Mouse (Mus musculus): Measurements from ENCODE around the gene Pik3r1. TPM values are rescaled to one million over a fixed set of nuclear protein-coding genes. Genes with fewer than 3 reads are reported as not detected.
A peak's percentile ranks its signal among the peaks of the same experiment; 100 is the strongest.

Pik3r1 gene
- polyA plus RNA-seq, 1 experiment, result 18.4 TPM

DNA sequence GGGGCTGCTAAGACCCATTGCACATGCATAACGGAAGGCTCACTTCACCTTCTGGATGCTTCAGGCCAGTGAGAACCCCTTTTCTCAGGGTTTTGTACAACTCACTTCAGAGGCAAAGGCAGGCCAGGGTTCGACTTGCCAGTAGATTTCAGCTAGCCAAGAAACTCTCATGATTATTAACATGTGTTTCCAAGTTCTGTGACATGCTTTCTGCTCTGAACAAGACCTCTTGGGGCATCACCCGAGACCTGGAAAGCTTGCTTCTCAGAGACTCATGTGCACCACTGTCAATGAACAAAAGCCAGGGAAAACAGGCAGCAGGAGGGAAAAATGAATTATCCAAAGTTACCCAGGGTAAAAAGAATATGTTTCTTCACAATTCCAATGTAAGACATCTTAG, 71.7 kb downstream of the Pik3r1 start:
- DNase-seq (ENCODE audit: low read depth in 1 of 2, low spot score in 2 of 2), result no peak
- Histone ChIP-seq H3K4me3 (ENCODE audit: extremely low read depth, insufficient read depth, insufficient read length) (no peak overlapping the region), H3K36me3 (ENCODE audit: control insufficient read depth, insufficient read depth, low read length) (peaks cover 13% of the 10 kb centered on the region), H3K27ac (ENCODE audit: insufficient read depth, low read length) (peak overlapping the region; percentile 61), H3K27me3 (ENCODE audit: control insufficient read depth, insufficient read depth, low read length) (no peaks in the 10 kb centered on the region), H3K4me1 (ENCODE audit: control insufficient read depth, insufficient read depth, insufficient read length) (peaks cover 16% of the 10 kb centered on the region; the same call in 1 of the 2 replicates)
- TF ChIP-seq POLR2A (IDR thresholded peaks at IDR 0.05; ENCODE audit: low read depth, low read length) (no peak), CTCF (IDR thresholded peaks at IDR 0.05; ENCODE audit: extremely low read depth, insufficient read depth, insufficient read length, insufficient replicate concordance) (no peak)
- 50% methylated on average over 3 of the region's 3 CpGs for WGBS

DNA sequence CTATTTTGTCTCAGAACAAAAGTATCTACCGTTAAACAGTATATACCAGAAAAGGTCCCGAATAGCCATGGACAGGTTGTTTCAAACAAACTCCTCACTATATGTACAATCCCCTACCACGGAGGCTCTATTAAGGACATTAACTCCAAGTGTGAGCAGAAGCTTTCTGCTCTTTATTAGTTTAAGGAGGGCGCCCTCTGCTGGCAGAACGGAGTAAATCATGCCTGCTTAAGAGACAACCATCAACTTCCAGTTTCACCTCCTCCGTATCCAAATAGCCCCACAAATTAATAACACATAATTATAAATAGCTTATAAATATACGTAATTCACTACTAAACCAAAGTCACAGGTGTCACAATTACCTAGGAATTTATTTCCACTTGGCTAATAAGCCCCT, 72.1 kb downstream of the Pik3r1 start:
- H3K36me3 ChIP-seq (ENCODE audit: control insufficient read depth, insufficient read depth, low read length), result peaks cover 11% of the 10 kb centered on the region
- peak; percentile 81 to 88 for DNase-seq (ENCODE audit: low read depth in 1 of 2, low spot score in 2 of 2)
- no peak overlapping the region for H3K4me3 ChIP-seq (ENCODE audit: extremely low read depth, insufficient read depth, insufficient read length)
- H3K4me1 ChIP-seq (ENCODE audit: control insufficient read depth, insufficient read depth, insufficient read length), result peaks cover 16% of the 10 kb centered on the region; the same call in 1 of the 2 replicates
- H3K27me3 ChIP-seq (ENCODE audit: control insufficient read depth, insufficient read depth, low read length), result no peaks in the 10 kb centered on the region
- peak overlapping the region; percentile 61; the same call in 1 of the 2 replicates for H3K27ac ChIP-seq (ENCODE audit: insufficient read depth, low read length)
- 2% methylated on average over 7 of the region's 7 CpGs for WGBS
- no peak for TF ChIP-seq POLR2A (IDR thresholded peaks at IDR 0.05; ENCODE audit: low read depth, low read length)
- peak; percentile 57; the same call in 1 of the 2 replicates for TF ChIP-seq CTCF (IDR thresholded peaks at IDR 0.05; ENCODE audit: extremely low read depth, insufficient read depth, insufficient read length, insufficient replicate concordance)

DNA sequence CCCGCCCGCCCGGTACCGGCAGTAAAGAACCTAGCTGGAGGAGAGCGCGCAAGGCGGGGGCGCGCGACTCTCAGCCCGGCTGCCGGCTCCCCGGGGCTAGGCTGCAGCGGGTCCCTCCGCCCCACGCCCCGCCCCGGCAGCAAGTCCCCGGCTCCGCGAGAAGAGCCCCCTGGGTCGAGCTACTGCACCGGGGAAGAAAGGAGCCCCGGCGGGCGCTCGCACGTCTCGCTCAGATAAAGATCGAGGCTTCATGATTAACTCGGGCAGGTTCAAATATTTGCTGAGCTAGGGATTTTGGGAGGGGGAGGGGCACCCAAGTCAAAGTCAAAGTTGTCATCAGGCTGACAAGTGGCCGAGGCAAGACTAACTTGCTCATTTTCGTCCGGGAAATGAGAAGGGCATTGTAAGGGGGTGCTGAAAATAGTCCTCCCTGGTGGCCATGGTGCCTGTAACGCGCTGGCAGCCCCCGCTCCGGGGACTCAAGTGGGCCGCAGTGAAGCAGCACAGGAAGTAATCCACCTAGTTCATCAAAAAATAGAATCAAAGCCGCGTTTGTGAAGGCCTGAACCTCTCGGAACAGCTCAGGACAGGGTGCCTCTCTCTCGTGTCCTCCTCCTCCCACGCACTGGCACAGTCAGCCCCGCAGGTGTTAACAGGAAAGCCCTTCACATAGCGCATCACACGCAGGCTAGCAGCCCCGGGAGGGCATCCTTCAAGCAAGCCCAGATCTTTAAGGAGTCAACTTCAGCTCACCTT, 73.3 kb downstream of the Pik3r1 start:
- Histone ChIP-seq H3K4me1 (ENCODE audit: control insufficient read depth, insufficient read depth, insufficient read length) (peaks cover 16% of the 10 kb centered on the region; the same call in 1 of the 2 replicates), H3K4me3 (ENCODE audit: extremely low read depth, insufficient read depth, insufficient read length) (peak overlapping the region; percentile 65), H3K27me3 (ENCODE audit: control insufficient read depth, insufficient read depth, low read length) (no peaks in the 10 kb centered on the region), H3K27ac (ENCODE audit: insufficient read depth, low read length) (peak overlapping the region; percentile 72), H3K36me3 (ENCODE audit: control insufficient read depth, insufficient read depth, low read length) (peaks cover 7% of the 10 kb centered on the region; the same call in 1 of the 2 replicates)
- WGBS, result 2% methylated on average over 48 of the region's 48 CpGs
- TF ChIP-seq CTCF (IDR thresholded peaks at IDR 0.05; ENCODE audit: extremely low read depth, insufficient read depth, insufficient read length, insufficient replicate concordance) (no peak), POLR2A (IDR thresholded peaks at IDR 0.05; ENCODE audit: low read depth, low read length) (no peak)
- peak; percentile 35 to 56 for DNase-seq (ENCODE audit: low read depth in 1 of 2, low spot score in 2 of 2)

DNA sequence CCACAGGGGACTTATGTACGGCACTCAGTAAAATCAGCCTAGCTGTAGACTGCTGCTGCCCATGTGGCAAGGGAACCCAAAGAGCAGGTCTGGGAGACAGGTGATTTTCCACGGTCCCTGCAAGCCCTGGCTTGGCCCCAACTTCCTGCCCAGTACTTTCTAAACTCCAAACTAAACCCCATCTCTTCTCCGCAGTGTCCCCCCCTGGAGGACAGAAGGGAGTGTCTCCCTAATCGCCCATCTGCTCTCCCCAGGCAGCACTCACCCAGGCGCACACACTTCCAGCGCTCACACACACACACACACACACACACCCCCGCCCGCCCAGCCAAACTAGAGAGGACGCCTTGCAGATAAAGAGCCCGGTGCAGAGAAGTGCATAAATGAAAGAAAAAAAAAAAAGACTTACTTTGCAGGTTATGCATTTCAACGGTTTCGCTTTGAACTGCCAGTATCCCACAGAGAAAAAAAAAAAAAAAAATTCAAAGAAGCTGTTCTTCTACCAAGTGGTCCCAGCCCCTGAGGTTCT, 74.0 kb downstream of the Pik3r1 start:
- Histone ChIP-seq H3K27me3 (ENCODE audit: control insufficient read depth, insufficient read depth, low read length) (no peaks in the 10 kb centered on the region), H3K4me3 (ENCODE audit: extremely low read depth, insufficient read depth, insufficient read length) (peak overlapping the region; percentile 65), H3K27ac (ENCODE audit: insufficient read depth, low read length) (peak overlapping the region; percentile 72), H3K36me3 (ENCODE audit: control insufficient read depth, insufficient read depth, low read length) (peaks cover 6% of the 10 kb centered on the region), H3K4me1 (ENCODE audit: control insufficient read depth, insufficient read depth, insufficient read length) (peaks cover 16% of the 10 kb centered on the region; the same call in 1 of the 2 replicates)
- 0% methylated on average over 12 of the region's 12 CpGs for WGBS
- TF ChIP-seq CTCF (IDR thresholded peaks at IDR 0.05; ENCODE audit: extremely low read depth, insufficient read depth, insufficient read length, insufficient replicate concordance), result 0 out of 2 replicates have a peak, but pooled peaks have one; percentile 11
- no peak for TF ChIP-seq POLR2A (IDR thresholded peaks at IDR 0.05; ENCODE audit: low read depth, low read length)
- peak; percentile 44 to 50 for DNase-seq (ENCODE audit: low read depth in 1 of 2, low spot score in 2 of 2)

DNA sequence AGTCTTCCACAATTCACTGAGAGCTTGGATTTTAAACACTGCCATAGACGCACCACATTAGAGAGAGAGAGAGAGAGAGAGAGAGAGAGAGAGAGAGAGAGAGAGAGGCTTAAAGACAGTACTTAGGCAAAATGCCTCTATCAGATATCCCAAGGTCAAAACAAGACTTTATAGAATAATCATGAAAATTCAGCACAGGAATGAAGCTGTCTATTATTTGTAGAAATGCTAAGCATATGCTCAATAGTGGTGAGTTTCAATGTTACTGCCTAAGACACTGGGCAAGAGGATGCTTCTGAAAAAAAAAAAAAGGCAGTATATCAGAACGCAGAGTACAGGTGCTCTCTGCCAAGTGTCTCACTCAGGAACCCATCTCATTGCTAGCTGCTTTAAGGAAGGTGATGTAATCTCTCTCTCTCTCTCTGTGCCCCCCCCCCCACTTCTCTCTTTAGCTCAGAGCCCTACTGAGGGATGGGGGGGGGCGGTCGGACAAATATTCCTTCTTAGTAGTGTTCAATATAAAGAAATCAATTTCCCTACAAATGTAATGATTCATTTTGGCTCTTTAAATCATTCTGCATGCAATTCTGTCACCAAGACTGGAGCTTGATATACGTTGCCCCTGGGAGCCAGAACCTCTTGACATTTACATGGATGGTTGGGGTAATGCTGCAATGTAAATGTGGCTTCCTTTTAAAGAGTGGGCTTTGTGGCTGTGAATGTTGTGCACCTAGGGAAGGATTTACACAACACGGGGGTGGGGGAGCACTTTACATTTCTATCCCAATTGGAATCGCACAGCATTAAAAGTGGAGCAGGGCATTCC, 74.9 kb downstream of the Pik3r1 start:
- no peaks in the 10 kb centered on the region for H3K27me3 ChIP-seq (ENCODE audit: control insufficient read depth, insufficient read depth, low read length)
- no peak overlapping the region; the same call in 1 of the 2 replicates for H3K4me3 ChIP-seq (ENCODE audit: extremely low read depth, insufficient read depth, insufficient read length)
- peaks cover 11% of the 10 kb centered on the region for H3K36me3 ChIP-seq (ENCODE audit: control insufficient read depth, insufficient read depth, low read length)
- H3K27ac ChIP-seq (ENCODE audit: insufficient read depth, low read length), result no peak overlapping the region
- H3K4me1 ChIP-seq (ENCODE audit: control insufficient read depth, insufficient read depth, insufficient read length), result peaks cover 16% of the 10 kb centered on the region; the same call in 1 of the 2 replicates
- TF ChIP-seq CTCF (IDR thresholded peaks at IDR 0.05; ENCODE audit: extremely low read depth, insufficient read depth, insufficient read length, insufficient replicate concordance), result no peak
- TF ChIP-seq POLR2A (IDR thresholded peaks at IDR 0.05; ENCODE audit: low read depth, low read length), result no peak
- WGBS, result 48% methylated on average over 7 of the region's 7 CpGs
- DNase-seq (ENCODE audit: low read depth in 1 of 2, low spot score in 2 of 2), result no peak

DNA sequence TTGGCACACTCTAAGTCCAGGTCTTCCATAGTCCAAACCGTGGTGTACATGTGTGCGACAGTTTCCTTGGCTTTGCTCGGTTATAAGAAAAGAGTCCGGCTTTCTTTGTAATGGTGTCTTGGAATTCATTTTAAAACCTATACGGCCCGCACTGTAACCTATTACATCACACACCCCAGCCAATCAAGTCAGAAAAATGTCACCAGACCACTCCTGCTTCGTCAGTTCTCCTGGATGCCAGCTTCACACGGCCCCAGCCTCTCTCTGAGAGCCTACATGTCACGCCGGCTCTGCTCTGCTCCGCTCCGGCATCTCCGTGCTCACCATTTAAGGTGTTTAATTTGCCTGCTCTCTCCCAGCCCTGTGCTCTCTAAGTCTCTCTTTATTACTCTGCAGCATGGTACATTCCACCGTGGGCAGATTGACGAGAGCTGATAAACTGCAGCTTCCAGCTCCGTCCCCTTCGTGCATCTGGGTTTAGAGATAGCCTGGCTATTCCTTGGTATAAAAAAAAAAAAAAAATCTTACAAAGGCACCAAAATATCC, 75.7 kb downstream of the Pik3r1 start:
- Histone ChIP-seq H3K27ac (ENCODE audit: insufficient read depth, low read length) (peak overlapping the region; percentile 49; the same call in 1 of the 2 replicates), H3K36me3 (ENCODE audit: control insufficient read depth, insufficient read depth, low read length) (peaks cover 15% of the 10 kb centered on the region), H3K4me1 (ENCODE audit: control insufficient read depth, insufficient read depth, insufficient read length) (peaks cover 16% of the 10 kb centered on the region; the same call in 1 of the 2 replicates), H3K4me3 (ENCODE audit: extremely low read depth, insufficient read depth, insufficient read length) (peak overlapping the region; percentile 20), H3K27me3 (ENCODE audit: control insufficient read depth, insufficient read depth, low read length) (no peaks in the 10 kb centered on the region)
- WGBS, result 52% methylated on average over 17 of the region's 17 CpGs
- TF ChIP-seq CTCF (IDR thresholded peaks at IDR 0.05; ENCODE audit: extremely low read depth, insufficient read depth, insufficient read length, insufficient replicate concordance), result no peak
- no peak for TF ChIP-seq POLR2A (IDR thresholded peaks at IDR 0.05; ENCODE audit: low read depth, low read length)
- DNase-seq (ENCODE audit: low read depth in 1 of 2, low spot score in 2 of 2), result no peak

All from spleen, adult 2 months (tissue).